Mouse (Mus musculus) embryonic facial prominence, embryonic 14.5 days (tissue): ENCODE data around the gene Zfp148. TPM values are rescaled to one million over a fixed set of nuclear protein-coding genes. Genes with fewer than 3 reads are reported as not detected.
A peak's percentile ranks its signal among the peaks of the same experiment; 100 is the strongest.

Experiments
- ATAC-seq: fragments of 200-750 bp; cut with Nextera tagmentation; 2 replicates; pipeline ENCODE4 v1.8.0; 2017; ENCODE audit warnings: low read depth, moderate number of reproducible peaks, moderate TSS enrichment
- DNase-seq: peaks from one replicate; pipeline ENCODE4 v3.0.0-alpha.2; 2015; ENCODE audit warnings: low spot score
- H3K27ac ChIP-seq: fragments of 300-500 bp; sonication (generic); replicated peaks from 2 replicates; pipeline ENCODE4 v1.5.1; 2014; ENCODE audit warnings: low read depth, mild to moderate bottlenecking, low read length, moderate library complexity
- H3K27me3 ChIP-seq: fragments of 300-500 bp; sonication (generic); replicated peaks from 2 replicates; pipeline ENCODE4 v1.6.1; 2014; ENCODE audit warnings: low read length; ENCODE audit not compliant: control insufficient read depth, insufficient read depth
- H3K36me3 ChIP-seq: fragments of 300-500 bp; sonication (generic); 2 replicates; pipeline ENCODE4 v1.6.1; 2014; ENCODE audit warnings: low read length, mixed read lengths; ENCODE audit not compliant: control insufficient read depth, insufficient read depth
- H3K4me1 ChIP-seq: fragments of 300-500 bp; sonication (generic); 2 replicates; pipeline ENCODE4 v1.6.1; 2014; ENCODE audit warnings: antibody characterized with exemption, low read length; ENCODE audit not compliant: control insufficient read depth, insufficient read depth
- H3K4me2 ChIP-seq: fragments of 300-500 bp; sonication (generic); 2 replicates; pipeline ENCODE4 v1.6.1; 2014; ENCODE audit warnings: low read depth, mild to moderate bottlenecking, low read length, moderate library complexity, mixed read lengths
- H3K4me3 ChIP-seq: fragments of 300-500 bp; sonication (generic); 2 replicates; pipeline ENCODE4 v1.5.1; 2014; ENCODE audit warnings: low read depth, mild to moderate bottlenecking, low read length
- H3K9ac ChIP-seq: fragments of 300-500 bp; sonication (generic); 2 replicates; pipeline ENCODE4 v1.6.1; 2014; ENCODE audit warnings: low read depth, mild to moderate bottlenecking, low read length, moderate library complexity, mixed read lengths
- H3K9me3 ChIP-seq: fragments of 300-500 bp; sonication (generic); 2 replicates; pipeline ENCODE4 v1.6.1; 2016; ENCODE audit warnings: low read length; ENCODE audit not compliant: control insufficient read depth
- WGBS: fragments of 180-500 bp; shearing (Covaris S2); extraction: QIAGEN DNeasy Blood & Tissue Kit; methylation state at CpG from one replicate; pipeline ENCODE4 v1.1.7; 2014; 5-methylcytosine and 5-hydroxymethylcytosine counted together
- polyA plus RNA-seq: library from polyadenylated mRNA; unstranded; fragments of >200 nt; fragmentation: Nextera tagmentation; extraction: Ambion mirVana; gene quantifications from 2 replicates; pipeline ENCODE4 v1.2.1, GENCODE M21; 2014

The Zfp148 gene
- polyA plus RNA-seq, 1 experiment from 2014 or later, result 51.8 TPM

- no peaks in the 10 kb centered on the region for H3K4me1 ChIP-seq
- H3K4me3 ChIP-seq, result no peak overlapping the region
- no peak overlapping the region for H3K9ac ChIP-seq
- H3K9me3 ChIP-seq, result no peaks in the 10 kb centered on the region
- 74% methylated on average over 8 of the region's 8 CpGs for WGBS
- no peaks in the 10 kb centered on the region for H3K36me3 ChIP-seq
- H3K27ac ChIP-seq, result no peak overlapping the region
- ATAC-seq, result no peak
- H3K27me3 ChIP-seq, result no peaks in the 10 kb centered on the region
- DNase-seq, result no peak
- H3K4me2 ChIP-seq, result no peak overlapping the region
Measured at GRCm38 (mm10) chr16:33536456-33536855, 155.8 kb downstream of the Zfp148 start.

GRCm38 (mm10) chr16:33537499-33538225 is 157.0 kb downstream of the Zfp148 start:
- no peaks in the 10 kb centered on the region for H3K4me1 ChIP-seq
- H3K27ac ChIP-seq, result no peak overlapping the region
- H3K36me3 ChIP-seq, result no peaks in the 10 kb centered on the region
- no peak for DNase-seq
- no peaks in the 10 kb centered on the region for H3K27me3 ChIP-seq
- WGBS, result 73% methylated on average over 21 of the region's 21 CpGs
- H3K9me3 ChIP-seq, result no peaks in the 10 kb centered on the region
- no peak overlapping the region for H3K9ac ChIP-seq
- H3K4me2 ChIP-seq, result no peak overlapping the region
- no peak overlapping the region for H3K4me3 ChIP-seq
- peak; percentile 37; the same call in 1 of the 2 replicates for ATAC-seq

GRCm38 (mm10) chr16:33544346-33544745 is 163.7 kb downstream of the Zfp148 start:
- WGBS, result 98% methylated on average over 2 of the region's 2 CpGs

GRCm38 (mm10) chr16:33545530-33545929 is 164.9 kb downstream of the Zfp148 start:
- H3K36me3 ChIP-seq, result no peaks in the 10 kb centered on the region
- no peak overlapping the region for H3K27ac ChIP-seq
- H3K27me3 ChIP-seq, result no peaks in the 10 kb centered on the region
- 77% methylated on average over 4 of the region's 4 CpGs for WGBS
- DNase-seq, result no peak
- no peak overlapping the region for H3K4me3 ChIP-seq
- H3K4me1 ChIP-seq, result no peaks in the 10 kb centered on the region
- ATAC-seq, result no peak
- no peak overlapping the region for H3K4me2 ChIP-seq
- H3K9me3 ChIP-seq, result no peaks in the 10 kb centered on the region
- no peak overlapping the region for H3K9ac ChIP-seq

More at GRCm38 (mm10) chr16:33544346-33544745, 163.7 kb downstream of the Zfp148 start:
- Histone ChIP-seq H3K36me3 (no peaks in the 10 kb centered on the region), H3K27ac (no peak overlapping the region), H3K4me1 (no peaks in the 10 kb centered on the region), H3K27me3 (no peaks in the 10 kb centered on the region), H3K9ac (no peak overlapping the region), H3K9me3 (no peaks in the 10 kb centered on the region), H3K4me3 (no peak overlapping the region), H3K4me2 (no peak overlapping the region)
- no peak for DNase-seq
- ATAC-seq, result no peak

GRCm38 (mm10) chr16:33553689-33554342 is 173.2 kb downstream of the Zfp148 start:
- Histone ChIP-seq H3K27ac (peak overlapping the region; percentile 63; the same call in 1 of the 2 replicates), H3K27me3 (no peaks in the 10 kb centered on the region)

More at GRCm38 (mm10) chr16:33553689-33554342, 173.2 kb downstream of the Zfp148 start:
- Histone ChIP-seq H3K4me3 (no peak overlapping the region), H3K4me1 (no peaks in the 10 kb centered on the region), H3K9ac (no peak overlapping the region), H3K4me2 (no peak overlapping the region), H3K36me3 (no peaks in the 10 kb centered on the region), H3K9me3 (no peaks in the 10 kb centered on the region)
- WGBS, result 60% methylated on average over 9 of the region's 9 CpGs
- ATAC-seq, result peak; percentile 72
- DNase-seq, result peak; percentile 65

Other genes with a start within 250 kb of the Zfp148 start
- 18.7 and 19.1 TPM in 2 replicates for gene Osbpl11, start 195.8 kb upstream of the Zfp148 start, polyA plus RNA-seq
- 94.6 and 108 TPM in 2 replicates for gene Snx4, start 129.4 kb upstream of the Zfp148 start, polyA plus RNA-seq
- 0.68 and 1.0 TPM in 2 replicates for gene Slc12a8, start 136.5 kb downstream of the Zfp148 start, polyA plus RNA-seq